Comparison of ENCODE assay signal across 11 mouse cellular contexts in the genomic region with DNA sequence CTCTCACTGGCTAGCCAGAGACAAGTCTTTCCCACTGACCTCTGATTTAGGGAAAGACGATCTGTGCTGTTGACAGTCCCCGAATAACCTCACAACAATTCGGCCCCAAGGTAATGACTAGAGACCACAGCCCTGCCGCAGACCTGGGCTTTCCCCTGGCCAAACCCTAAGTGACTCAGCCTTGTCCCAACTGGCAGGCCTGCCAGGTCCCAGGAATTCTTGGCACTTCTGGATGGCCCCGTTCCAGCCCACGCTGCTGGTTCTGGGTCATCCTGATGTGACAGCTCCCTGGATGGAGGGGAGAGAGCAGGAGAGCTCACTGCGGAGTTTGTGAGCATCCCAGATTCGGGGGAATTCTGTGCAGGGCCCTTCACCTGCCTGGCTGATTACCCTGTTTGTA. TPM values are rescaled to one million over a fixed set of nuclear protein-coding genes. Genes with fewer than 3 reads are reported as not detected.
DNase-seq lines count a peak whose midpoint lies in the region; ATAC-seq lines count a peak whose summit lies in the region.
"Had no signal": no experiment of that assay in that cellular context is flagged by ENCODE, and none has a peak within 500 bp of the region (broad histone marks: within the 10 kb centered on the region; RNA-seq: fewer than 3 reads in every experiment).

No protein-coding gene starts in this region.

- H3K4me3 ChIP-seq in neural tube, embryonic 15.5 days (replicated peaks): no peak overlapping the region
- H3K4me3 ChIP-seq: lung, embryonic 15.5 days; midbrain, embryonic 12.5 days had no signal

- H3K36me3 ChIP-seq in neural tube, embryonic 15.5 days: no peaks in the 10 kb centered on the region
- H3K36me3 ChIP-seq: G1E; lung, embryonic 15.5 days; midbrain, embryonic 12.5 days had no signal

- peak; percentile 26 to 40 for DNase-seq in layer of hippocampus, postnatal 14 days (ENCODE audit: low spot score in 2 of 2)
- no peak for DNase-seq in layer of hippocampus, adult 18-20 months (ENCODE audit: low spot score in 2 of 2)
- DNase-seq in ZHBTc4 (ENCODE audit: low read depth, low spot score): peak; percentile 25
- DNase-seq in gastrocnemius, adult 18-20 months (ENCODE audit: low spot score): peak; percentile 47
- DNase-seq in right cerebral cortex, postnatal 14 days: no peak
- no peak for DNase-seq in frontal cortex, adult 2 months (ENCODE audit: extremely low spot score in 1 of 2, low spot score in 1 of 2)

- no peaks in the 10 kb centered on the region for H3K27me3 ChIP-seq in neural tube, embryonic 15.5 days (replicated peaks)
- H3K27me3 ChIP-seq: lung, embryonic 15.5 days; midbrain, embryonic 12.5 days had no signal

- peaks cover 23% of the 10 kb centered on the region for H3K4me1 ChIP-seq in neural tube, embryonic 15.5 days
- H3K4me1 ChIP-seq: lung, embryonic 15.5 days; midbrain, embryonic 12.5 days had no signal

- no peak overlapping the region for H3K9ac ChIP-seq in neural tube, embryonic 15.5 days (replicated peaks)
- H3K9ac ChIP-seq: lung, embryonic 15.5 days; midbrain, embryonic 12.5 days had no signal

- 53% methylated on average over 8 of the region's 8 CpGs for WGBS in neural tube, embryonic 15.5 days

- no peak for ATAC-seq in neural tube, embryonic 15.5 days (ENCODE audit: low FRiP score)

- no peak overlapping the region for H3K4me2 ChIP-seq in neural tube, embryonic 15.5 days
- H3K4me2 ChIP-seq: lung, embryonic 15.5 days; midbrain, embryonic 12.5 days had no signal

- H3K9me3 ChIP-seq in neural tube, embryonic 15.5 days (replicated peaks): no peaks in the 10 kb centered on the region
- H3K9me3 ChIP-seq: G1E; lung, embryonic 15.5 days; midbrain, embryonic 12.5 days had no signal

- peak overlapping the region; percentile 20; the same call in 1 of the 2 replicates for H3K27ac ChIP-seq in neural tube, embryonic 15.5 days (replicated peaks)
- H3K27ac ChIP-seq: hindbrain, postnatal 0 days; lung, embryonic 15.5 days; midbrain, embryonic 12.5 days had no signal

RNA-seq across cellular contexts. Expression of gene Mtif3, which starts 29.9 kb away (rescaled TPM):
- total RNA-seq in layer of hippocampus, postnatal 14 days (2021): 10 to 100 TPM; 18.1 to 19.3 TPM
- 10 to 100 TPM; 19.2 to 21.6 TPM for total RNA-seq in layer of hippocampus, adult 18-20 months (2021)
- total RNA-seq in gastrocnemius, adult 18-20 months (2021): 10 to 100 TPM; 22.1 to 24.3 TPM
- polyA plus RNA-seq in neural tube, embryonic 15.5 days (2015; fragmentation: Nextera tagmentation; extraction: Ambion mirVana): 25.7 and 31.7 TPM in 2 replicates
- polyA plus RNA-seq in frontal cortex, adult 2 months (2012; rRNA removed): 22.0 and 22.7 TPM in 2 replicates

RNA-seq across cellular contexts. Expression of gene Gtf3a, which starts 45.1 kb away (rescaled TPM):
- 10 to 100 TPM; 23.5 to 26.5 TPM for total RNA-seq in layer of hippocampus, postnatal 14 days (2021)
- total RNA-seq in layer of hippocampus, adult 18-20 months (2021): 10 to 100 TPM; 22.7 to 25.3 TPM
- total RNA-seq in gastrocnemius, adult 18-20 months (2021): 10 to 100 TPM; 26.4 to 27.9 TPM
- 107 and 115 TPM in 2 replicates for polyA plus RNA-seq in neural tube, embryonic 15.5 days (2015; fragmentation: Nextera tagmentation; extraction: Ambion mirVana)
- polyA plus RNA-seq in frontal cortex, adult 2 months (2012; rRNA removed): 48.2 and 55.2 TPM in 2 replicates

Comparison
In these comparisons a context has a peak if more than half of its experiments do, and no peak if none do; other contexts are left out.
1. DNase-seq: peak in layer of hippocampus, postnatal 14 days (2 of 2), ZHBTc4 (single experiment) and gastrocnemius, adult 18-20 months (single experiment); none in layer of hippocampus, adult 18-20 months (0 of 2), right cerebral cortex, postnatal 14 days (single experiment) and frontal cortex, adult 2 months (0 of 2).